Mouse (Mus musculus) inflammation-experienced regulatory T-cells, adult 16 weeks (primary cell): ENCODE data around the gene Magt1. TPM values are rescaled to one million over a fixed set of nuclear protein-coding genes. Genes with fewer than 3 reads are reported as not detected.

ENCODE experiments used
- polyA plus RNA-seq: library from polyadenylated mRNA; unstranded; fragments of 100-300 nt; shearing (Covaris generic); gene quantifications from one replicate; pipeline ENCODE4 v1.2.1, GENCODE M21; 2017

Gene Magt1
- polyA plus RNA-seq: 41.5 TPM

DNA sequence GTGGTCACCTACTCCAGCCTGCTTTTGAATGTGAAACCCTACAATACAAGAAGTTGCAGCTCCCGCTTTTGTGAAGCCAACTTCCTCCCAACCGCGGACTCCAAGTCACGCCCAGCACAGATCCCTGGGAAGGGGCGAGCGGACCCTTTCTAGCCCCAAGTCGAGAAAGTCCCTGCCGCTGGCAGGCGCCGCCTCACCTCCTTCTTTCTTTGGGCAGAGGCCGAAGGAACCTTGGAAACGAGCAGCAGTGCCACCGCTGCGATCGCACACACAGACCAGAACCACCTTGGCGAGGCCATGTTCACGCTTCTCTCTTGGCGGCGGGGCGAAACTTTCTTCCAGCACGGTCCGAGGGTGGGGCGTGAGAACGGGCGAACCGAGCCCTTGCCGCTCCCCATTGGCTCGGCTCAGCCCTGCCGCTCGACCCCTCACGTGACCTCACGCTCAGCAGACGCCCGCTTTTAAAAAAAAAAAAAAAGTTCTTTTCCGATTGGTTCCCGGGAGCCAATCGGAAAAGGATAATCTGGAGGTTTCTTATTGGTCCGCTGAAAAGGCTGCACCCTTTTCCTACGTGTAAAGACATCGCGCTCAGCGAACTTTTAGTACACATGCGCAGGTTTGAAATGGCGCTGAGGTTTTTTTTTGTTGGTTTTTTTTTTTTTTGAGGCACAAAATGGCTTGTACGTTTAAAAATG is at the start of gene Magt1:
Gene Magt1, minus strand, starts transcription at position 442 of the 695 bp plus-strand sequence.

GRCm38 (mm10) chrX:106026418-106027342 is 15.0 kb upstream of the Magt1 start, which contains the start of gene Atp7a:
Gene Atp7a, plus strand, starts transcription at chrX:106027276.

GRCm38 (mm10) chrX:106015571-106016322 is 4.0 kb upstream of the Magt1 start, which contains the start of gene Cox7b:
Gene Cox7b, plus strand, starts transcription at chrX:106015700.

GRCm38 (mm10) chrX:105928861-105929477 is 82.7 kb downstream of the Magt1 start, which contains the start of gene Atrx:
Gene Atrx, minus strand, starts transcription at chrX:105929403.

Other genes starting within 250 kb of the Magt1 start
- gene Fgf16, start 247.6 kb downstream of the Magt1 start, polyA plus RNA-seq: 0.17 TPM
- gene Atrx, start 82.5 kb downstream of the Magt1 start, polyA plus RNA-seq: 290 TPM
- gene Cox7b, start 3.8 kb upstream of the Magt1 start, polyA plus RNA-seq: 254 TPM
- gene Atp7a, start 15.4 kb upstream of the Magt1 start, polyA plus RNA-seq: 15.8 TPM
- gene Tlr13, start 131.3 kb upstream of the Magt1 start, polyA plus RNA-seq: 0.23 TPM
- 159 TPM for gene Pgk1, start 175.2 kb upstream of the Magt1 start, polyA plus RNA-seq
- gene Taf9b, start 209.3 kb upstream of the Magt1 start, polyA plus RNA-seq: 45.2 TPM
- not detected for gene Fnd3c2, start 243.5 kb upstream of the Magt1 start, polyA plus RNA-seq